Mouse (Mus musculus) A20 (cell line): ENCODE results near the gene Lce1i.
"Not testable (repeated sequence)": the region's sequence is repeated elsewhere in the genome, so short reads cannot be mapped to it uniquely, and the experiment has no call there.

Experiments used
- DNase-seq: peaks from one replicate; pipeline ENCODE4 v3.0.0-alpha.2; 2011; ENCODE audit warnings: low read depth, low spot score

The Lce1i gene

GRCm38 (mm10) chr3:92778799-92779198 is at the start of gene Lce1i:
Gene Lce1i, minus strand, starts transcription at chr3:92778899.
- no peak for DNase-seq

DNA sequence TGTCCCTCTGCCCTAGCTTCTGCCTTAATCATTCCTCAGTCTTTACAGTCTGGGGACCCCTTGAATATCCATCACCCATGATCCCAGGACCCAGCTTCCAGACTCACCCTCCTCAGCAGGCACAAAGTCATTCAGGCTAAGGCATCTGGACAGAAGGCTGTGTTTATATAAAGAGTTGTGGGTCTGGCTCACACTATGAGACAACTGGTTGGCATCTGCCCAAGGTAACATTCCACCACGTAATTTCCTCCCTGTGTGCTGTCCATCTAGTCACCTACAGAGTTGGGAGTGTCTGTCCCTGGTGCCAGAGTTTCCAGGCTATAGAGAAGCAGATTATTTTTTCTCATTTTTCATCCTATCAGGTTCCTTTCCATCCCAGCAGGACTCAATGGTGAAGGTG is 48.4 kb upstream of the Lce1i start, which contains the start of gene Kprp:
Gene Kprp, minus strand, starts transcription at position 140 of the 400 bp plus-strand sequence.
- no peak for DNase-seq

- no peak for DNase-seq
Observed at GRCm38 (mm10) chr3:92825808-92826207, 47.1 kb upstream of the Lce1i start.

- not testable (repeated sequence) for DNase-seq
Observed at GRCm38 (mm10) chr3:92816036-92816435, 37.3 kb upstream of the Lce1i start.

- DNase-seq: no peak
Observed at GRCm38 (mm10) chr3:92815581-92815980, 36.9 kb upstream of the Lce1i start.

DNA sequence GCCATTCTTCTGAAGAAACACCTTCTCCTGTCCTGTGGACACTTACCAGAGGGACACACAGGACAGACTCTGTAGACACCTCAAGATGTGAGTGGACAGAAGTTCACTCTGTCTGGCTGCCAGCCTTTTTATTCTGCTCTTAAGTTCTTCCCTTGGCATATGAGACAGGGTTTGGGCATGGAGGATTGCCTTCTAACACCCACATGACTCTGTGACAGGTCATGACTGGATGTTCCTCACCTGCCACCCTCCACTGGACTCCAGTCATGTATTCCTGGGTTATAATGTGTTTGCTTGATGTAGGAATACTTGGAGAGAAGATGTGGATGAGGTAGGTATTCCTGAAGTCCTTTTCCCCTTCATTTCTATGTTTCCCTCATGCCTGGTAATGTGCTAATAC is 29.1 kb upstream of the Lce1i start, which contains the start of gene Lce1k:
Gene Lce1k, minus strand, starts transcription at position 101 of the 400 bp plus-strand sequence.
- DNase-seq: no peak

DNA sequence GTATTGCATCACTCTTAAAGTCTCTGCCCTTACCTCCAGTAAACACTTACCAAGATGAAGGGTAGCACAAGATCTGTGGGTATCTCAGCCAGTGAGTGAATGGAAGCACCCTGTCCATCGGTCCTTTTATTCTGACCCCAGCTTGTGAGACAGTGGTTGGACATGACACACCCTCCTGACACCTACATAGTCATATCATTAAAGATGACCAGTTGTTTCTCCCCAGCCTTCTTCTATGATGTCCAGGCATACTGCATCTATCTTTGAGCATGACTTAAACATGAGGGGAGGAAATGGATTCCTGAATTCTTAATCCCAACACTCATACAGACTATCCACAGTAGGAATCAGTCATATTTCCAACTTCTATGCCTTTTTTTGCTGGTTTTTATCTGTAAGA is 11.7 kb upstream of the Lce1i start, which contains the start of gene Lce1j:
Gene Lce1j, minus strand, starts transcription at position 101 of the 400 bp plus-strand sequence.
- DNase-seq: no peak

DNA sequence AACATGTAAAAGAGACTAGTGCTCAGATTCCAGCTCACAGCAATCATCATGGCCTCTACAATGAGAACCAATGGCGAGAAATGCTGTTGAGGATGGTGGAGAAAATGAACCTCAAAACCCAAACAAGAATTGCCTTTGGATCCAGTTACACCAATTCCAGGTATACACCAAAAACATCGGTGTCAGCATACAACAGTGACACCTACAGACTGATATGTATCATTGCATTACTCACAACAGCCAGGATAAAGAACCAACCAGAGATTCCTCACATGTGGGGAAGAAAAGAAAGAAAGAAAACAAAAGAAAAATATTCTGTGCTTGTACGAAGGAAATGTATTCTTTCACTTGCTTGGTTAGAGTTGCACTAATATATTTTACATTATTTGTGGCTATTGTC is 7.1 kb downstream of the Lce1i start:
- DNase-seq: no peak

DNA sequence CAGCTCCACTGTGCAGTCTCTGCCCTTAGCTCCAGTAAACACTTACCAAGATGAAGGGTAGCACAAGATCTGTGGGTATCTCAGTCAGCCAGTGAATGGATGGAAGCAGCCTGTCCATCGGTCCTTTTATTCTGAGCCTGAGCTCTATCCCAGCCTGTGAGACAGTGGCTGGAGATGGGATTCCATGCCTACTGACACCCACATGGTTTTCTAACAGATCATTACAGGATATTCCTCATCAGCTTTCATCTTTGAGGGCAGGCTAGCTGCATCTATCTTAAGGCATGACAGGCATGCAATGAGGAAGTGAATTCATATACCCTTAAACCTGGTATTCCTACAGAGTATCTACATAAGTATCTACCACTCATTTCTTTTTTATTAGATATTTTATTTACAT is 13.7 kb downstream of the Lce1i start, which contains the start of gene Lce1h:
Gene Lce1h, minus strand, starts transcription at position 101 of the 400 bp plus-strand sequence.
- no peak for DNase-seq

- no peak for DNase-seq
Observed at GRCm38 (mm10) chr3:92753197-92753596, 25.5 kb downstream of the Lce1i start.

DNA sequence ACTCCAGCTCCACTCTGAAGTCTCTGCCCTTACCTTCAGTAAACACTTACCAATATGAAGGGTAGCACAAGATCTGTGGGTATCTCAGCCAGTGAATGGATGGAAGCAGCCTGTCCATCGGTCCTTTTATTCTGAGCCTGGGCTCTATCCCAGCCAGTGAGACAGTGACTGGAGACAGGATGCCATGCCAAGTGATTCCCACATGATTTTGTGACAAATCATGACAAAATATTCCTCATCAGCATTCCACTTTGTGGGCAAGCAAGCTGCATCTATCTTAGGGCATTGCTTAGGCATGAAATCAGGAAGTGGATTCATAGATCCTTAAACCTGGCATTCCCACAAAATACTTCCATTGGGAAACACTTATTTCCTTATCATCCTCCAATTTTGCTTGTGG is 26.5 kb downstream of the Lce1i start, which contains the start of gene Lce1g:
Gene Lce1g, minus strand, starts transcription at position 101 of the 400 bp plus-strand sequence.
- DNase-seq: no peak

- no peak for DNase-seq
Observed at GRCm38 (mm10) chr3:92738996-92739395, 39.7 kb downstream of the Lce1i start, which contains the start of gene Gm38119. Gene Gm38119, minus strand, starts transcription at chr3:92739096.
